Mouse (Mus musculus): Measurements from ENCODE around the gene Ndufb4.
A peak's percentile ranks its signal among the peaks of the same experiment; 100 is the strongest.
"Not testable (repeated sequence)": the region's sequence is repeated elsewhere in the genome, so short reads cannot be mapped to it uniquely, and the experiment has no call there.

Gene Ndufb4

DNA sequence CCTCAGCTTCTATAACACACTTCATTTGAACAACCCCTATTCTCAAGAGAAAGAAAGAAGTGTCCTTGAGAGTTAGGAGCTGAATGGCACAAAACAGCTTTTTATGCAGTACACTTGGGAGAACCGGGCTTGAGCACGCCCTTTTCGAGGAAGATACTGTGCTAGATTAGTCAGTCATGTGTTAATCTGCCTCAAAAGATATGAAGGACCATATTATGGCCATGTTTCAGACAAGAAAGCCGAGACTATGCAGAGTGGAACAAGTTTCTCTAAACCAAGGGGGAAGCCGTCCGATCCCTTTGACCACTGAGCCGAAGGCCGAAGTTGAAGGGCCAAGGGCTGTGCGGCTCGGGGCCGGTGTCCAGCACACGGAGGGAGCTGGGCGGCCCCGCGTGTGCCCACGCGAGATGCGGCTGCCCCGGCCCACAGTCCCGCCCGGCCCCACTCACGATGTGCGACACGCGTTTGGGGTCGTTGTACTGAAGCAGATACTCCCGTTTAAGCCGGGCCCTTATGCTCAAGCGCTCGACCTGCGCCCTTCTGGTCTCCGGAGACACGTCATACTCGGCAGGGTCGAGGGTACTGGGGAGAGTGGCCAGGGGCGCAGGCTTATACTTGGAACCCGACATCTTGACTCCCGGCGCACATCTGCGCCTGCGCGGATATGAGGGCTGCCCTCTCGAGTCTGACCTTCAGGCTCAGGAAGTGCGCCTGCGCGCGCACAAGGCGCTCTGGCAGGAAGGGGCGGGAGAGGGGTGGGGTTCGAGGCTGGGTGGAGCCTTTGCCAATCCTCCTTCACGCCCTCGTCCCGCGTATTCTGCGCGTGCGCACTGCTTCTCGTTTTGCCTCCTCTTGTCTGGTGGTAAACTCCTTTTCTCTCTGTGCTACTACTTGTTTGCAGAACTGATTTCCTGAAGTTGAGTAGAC lies at the start of gene Ndufb4:
Ndufb4 (minus strand) TSS at position 723 of the 927 bp plus-strand sequence.
- peak; percentile 89 to 94 for DNase-seq (ENCODE audit: low spot score in 2 of 2)

DNA sequence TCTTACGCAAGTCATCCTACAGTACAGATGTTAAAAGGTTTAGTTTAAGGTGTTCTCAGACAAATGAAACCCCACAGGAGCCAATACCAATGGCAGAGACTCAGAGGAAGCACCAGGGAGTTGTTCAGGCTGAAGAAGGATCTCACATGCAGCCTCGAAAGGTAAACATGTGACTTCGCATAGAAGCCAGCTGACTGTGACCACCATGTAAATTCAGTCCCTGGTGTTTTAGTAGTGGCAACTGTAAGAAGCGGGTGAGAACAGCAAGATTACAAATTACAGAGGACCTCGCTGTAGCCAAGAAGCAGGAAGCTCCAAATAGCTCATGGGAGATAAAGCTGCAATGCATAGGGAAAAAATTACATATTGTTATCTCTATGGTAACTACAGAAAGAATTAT lies 49.6 kb upstream of the Ndufb4 start:
- no peak for DNase-seq (ENCODE audit: low spot score in 2 of 2)

DNA sequence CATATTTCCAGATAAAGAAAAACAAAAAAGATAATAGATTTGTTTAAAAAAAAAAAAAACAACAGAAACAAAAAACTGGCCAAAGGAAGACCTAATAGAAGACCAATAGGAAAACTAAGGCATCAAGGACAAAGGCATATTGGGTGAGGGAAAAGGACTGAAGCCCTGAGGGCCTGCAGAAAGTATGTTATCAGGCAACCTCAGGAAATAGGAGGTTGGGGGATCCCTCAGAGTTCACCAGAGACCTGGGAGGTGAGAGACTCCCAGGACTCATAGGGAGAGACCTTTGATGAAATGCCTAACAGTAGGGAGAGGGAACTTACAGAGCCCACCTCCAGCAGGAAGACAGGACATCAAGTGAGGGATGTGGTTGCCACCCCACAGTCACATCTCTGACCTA lies 45.8 kb upstream of the Ndufb4 start:
- not testable (repeated sequence) for DNase-seq (ENCODE audit: low spot score in 2 of 2)

GRCm38 (mm10) chr16:37698767-37699166 lies 44.5 kb upstream of the Ndufb4 start:
- DNase-seq (ENCODE audit: low spot score in 2 of 2): no peak

GRCm38 (mm10) chr16:37697271-37697670 lies 43.0 kb upstream of the Ndufb4 start:
- DNase-seq (ENCODE audit: low spot score in 2 of 2): no peak

- no peak for DNase-seq (ENCODE audit: low spot score in 2 of 2)
Observed at GRCm38 (mm10) chr16:37690932-37691730, 36.9 kb upstream of the Ndufb4 start.

DNA sequence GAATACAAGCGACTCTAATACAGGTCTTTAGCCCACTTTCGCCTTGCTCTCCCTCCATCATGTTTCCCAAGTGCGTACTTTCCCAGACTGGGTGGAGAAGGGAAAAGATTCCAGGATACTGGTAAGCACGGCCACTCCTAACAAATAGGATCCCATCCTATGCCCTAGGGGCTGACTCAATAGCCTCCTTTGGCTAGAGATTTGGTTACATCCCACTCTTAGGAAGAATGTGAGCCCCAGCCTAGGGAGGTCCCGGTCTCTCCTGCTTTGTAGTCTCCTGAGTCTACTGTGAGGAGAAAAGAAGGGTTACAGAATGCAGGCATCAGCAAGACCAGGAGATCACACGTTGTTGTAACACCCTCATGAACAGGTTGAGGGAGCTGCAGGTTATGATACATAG lies 36.2 kb upstream of the Ndufb4 start:
- no peak for DNase-seq (ENCODE audit: low spot score in 2 of 2)

- no peak for DNase-seq (ENCODE audit: low spot score in 2 of 2)
Observed at GRCm38 (mm10) chr16:37689934-37690333, 35.7 kb upstream of the Ndufb4 start.

DNA sequence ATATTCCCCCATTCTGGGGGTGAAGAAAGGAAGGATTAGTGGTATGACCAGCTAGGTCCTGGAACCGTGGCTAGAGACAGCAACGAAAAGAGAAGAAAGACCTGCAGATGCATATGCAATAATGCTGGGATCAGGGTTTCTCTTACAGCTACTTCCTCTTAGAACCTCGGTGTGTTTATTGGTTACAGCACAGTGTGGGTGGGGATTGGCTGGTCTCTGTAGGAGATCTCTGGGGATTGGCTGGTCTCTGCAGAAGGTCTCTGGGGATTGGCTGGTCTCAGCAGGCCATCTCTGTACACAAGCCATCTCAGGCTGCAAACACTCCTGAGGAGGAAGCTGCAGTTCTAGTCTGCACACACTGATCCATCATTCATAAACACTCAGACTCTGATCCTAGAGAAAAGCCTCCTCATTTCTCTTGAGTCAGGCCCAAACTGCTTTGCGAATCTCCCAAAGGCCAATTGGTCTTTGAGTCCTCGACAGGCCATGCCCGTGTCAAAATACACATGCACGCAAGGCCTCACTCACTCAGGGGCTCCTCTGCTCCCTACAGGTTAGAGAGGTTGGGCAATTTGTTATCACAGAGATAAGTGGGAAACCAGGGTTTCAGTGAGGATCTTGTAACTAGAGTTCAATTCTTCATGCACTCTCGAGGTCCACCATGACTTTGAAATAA lies 35.1 kb upstream of the Ndufb4 start:
- peak in 1 of 2 experiments; percentile 68 for DNase-seq (ENCODE audit: low spot score in 2 of 2)

- peak in 1 of 2 experiments; percentile 37 for DNase-seq (ENCODE audit: low spot score in 2 of 2)
Observed at GRCm38 (mm10) chr16:37688181-37688580, 33.9 kb upstream of the Ndufb4 start.

DNA sequence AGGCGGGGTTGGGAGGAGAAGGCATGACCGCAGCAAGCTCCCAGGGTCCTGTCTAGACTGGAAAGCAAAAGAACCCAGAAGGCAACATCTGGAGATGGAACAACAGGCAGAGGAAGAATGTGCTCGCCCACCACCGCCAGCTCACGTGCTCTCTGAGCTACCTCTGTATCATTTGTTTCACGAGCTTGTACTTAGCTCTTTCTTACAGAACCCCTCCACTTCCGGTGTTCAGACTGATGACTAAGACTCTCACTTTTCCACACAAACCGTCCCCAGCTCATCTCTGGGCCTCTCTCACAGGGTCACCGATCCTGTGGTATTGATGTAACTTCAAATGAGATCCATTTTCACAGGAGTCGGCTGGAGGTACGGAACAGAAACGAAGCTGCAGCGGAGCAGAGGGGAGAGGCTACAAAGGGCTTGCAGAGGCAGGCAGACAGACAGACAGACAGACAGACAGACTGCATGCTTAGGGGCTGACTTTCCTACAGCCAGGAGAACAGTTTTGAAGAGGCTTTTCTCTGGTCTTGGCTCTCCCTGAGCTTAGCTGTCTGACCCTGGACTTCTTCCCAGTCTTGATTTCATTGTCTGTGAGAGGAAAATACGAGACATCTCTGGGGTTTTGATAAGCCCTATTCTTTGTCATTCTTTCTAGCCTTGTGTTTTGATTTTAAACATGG lies 33.2 kb upstream of the Ndufb4 start:
- no peak for DNase-seq (ENCODE audit: low spot score in 2 of 2)

- DNase-seq (ENCODE audit: low spot score in 2 of 2): no peak
Observed at GRCm38 (mm10) chr16:37686834-37687233, 32.6 kb upstream of the Ndufb4 start.

GRCm38 (mm10) chr16:37685946-37686600 lies 31.8 kb upstream of the Ndufb4 start:
- no peak for DNase-seq (ENCODE audit: low spot score in 2 of 2)

- peak; percentile 48 to 70 for DNase-seq (ENCODE audit: low spot score in 2 of 2)
Observed at GRCm38 (mm10) chr16:37684634-37685441, 30.6 kb upstream of the Ndufb4 start.

DNA sequence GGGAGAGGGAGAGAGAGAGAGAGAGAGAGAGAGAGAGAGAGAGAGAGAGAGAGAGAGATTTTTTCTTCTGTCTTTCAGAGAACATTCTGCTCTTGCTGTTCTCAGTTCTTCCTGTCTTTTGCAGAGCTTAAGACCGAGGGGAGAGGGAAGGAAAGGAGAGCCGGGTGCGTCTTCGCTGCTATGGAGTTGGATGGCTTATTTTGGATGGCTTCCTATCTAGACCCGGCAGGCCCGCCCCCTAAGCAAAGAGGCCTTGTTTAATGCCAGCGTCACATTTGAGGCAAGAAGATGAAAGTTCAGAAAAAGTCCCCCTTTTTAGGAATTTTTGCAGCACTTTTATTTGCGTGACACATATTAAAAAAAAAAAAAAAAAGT lies 30.0 kb upstream of the Ndufb4 start:
- DNase-seq (ENCODE audit: low spot score in 2 of 2): no peak

- no peak for DNase-seq (ENCODE audit: low spot score in 2 of 2)
Observed at GRCm38 (mm10) chr16:37683154-37684130, 29.2 kb upstream of the Ndufb4 start.

- peak; percentile 19 to 43 for DNase-seq (ENCODE audit: low spot score in 2 of 2)
Observed at GRCm38 (mm10) chr16:37682309-37682975, 28.2 kb upstream of the Ndufb4 start.

DNA sequence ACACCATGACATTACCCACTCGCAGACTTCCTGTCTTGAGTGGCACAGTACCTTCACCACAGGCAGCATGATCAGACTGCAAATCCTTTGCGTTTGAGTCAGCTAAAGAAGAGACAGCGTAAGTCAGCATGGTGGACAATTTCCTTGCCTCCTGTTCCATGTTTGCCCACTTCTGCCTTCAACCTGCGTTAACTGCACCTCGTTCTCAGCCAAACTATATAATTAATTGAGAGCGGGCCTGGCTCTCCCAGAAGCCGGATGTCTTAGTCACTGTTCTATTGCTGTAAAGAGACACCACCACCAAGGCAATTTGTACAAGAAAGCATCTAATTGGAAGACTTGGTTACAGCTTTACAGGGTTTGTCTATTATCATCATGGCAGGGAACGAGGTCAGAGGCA lies 26.6 kb upstream of the Ndufb4 start:
- no peak for DNase-seq (ENCODE audit: low spot score in 2 of 2)

Data from natural killer cell, adult 2 months (primary cell).